Mouse (Mus musculus): ENCODE data around the gene Mapk8ip1. TPM values are rescaled to one million over a fixed set of nuclear protein-coding genes. Genes with fewer than 3 reads are reported as not detected.

The Mapk8ip1 gene
- polyA plus RNA-seq, 1 experiment from 2014 or later: 49.0 TPM

DNA sequence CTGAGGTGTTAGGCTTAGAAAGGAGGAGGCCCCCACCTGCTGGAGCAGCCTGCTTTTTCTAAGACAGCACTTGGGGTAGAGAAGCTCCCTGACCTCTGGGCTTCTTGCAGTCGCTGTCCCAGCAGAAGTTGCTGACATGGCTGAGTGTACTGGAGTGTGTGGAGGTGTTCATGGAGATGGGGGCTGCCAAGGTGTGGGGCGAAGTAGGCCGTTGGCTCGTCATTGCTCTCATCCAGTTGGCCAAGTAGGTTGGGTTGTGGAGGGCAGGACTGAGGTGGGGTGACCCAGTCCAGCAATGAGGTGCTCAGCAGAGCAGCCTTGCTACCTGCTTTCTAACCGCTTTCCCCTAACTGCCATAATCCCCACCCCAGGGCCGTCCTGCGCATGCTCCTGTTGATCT, 23.7 kb downstream of the Mapk8ip1 start:
- no peak for ATAC-seq (ENCODE audit: insufficient number of reproducible peaks, insufficient read depth, low FRiP score, low TSS enrichment)
- peaks cover under 1% of the 10 kb centered on the region for H3K27me3 ChIP-seq
- H3K9me3 ChIP-seq: no peaks in the 10 kb centered on the region
- H3K4me3 ChIP-seq: no peak overlapping the region
- no peak overlapping the region for H3K9ac ChIP-seq
- no peak overlapping the region for H3K4me2 ChIP-seq (replicated peaks)
- peaks cover 15% of the 10 kb centered on the region for H3K4me1 ChIP-seq
- H3K27ac ChIP-seq: no peak overlapping the region
- H3K36me3 ChIP-seq: peaks cover 46% of the 10 kb centered on the region
- whole genome bisulfite sequencing: 90% methylated on average over 7 of the region's 7 CpGs

DNA sequence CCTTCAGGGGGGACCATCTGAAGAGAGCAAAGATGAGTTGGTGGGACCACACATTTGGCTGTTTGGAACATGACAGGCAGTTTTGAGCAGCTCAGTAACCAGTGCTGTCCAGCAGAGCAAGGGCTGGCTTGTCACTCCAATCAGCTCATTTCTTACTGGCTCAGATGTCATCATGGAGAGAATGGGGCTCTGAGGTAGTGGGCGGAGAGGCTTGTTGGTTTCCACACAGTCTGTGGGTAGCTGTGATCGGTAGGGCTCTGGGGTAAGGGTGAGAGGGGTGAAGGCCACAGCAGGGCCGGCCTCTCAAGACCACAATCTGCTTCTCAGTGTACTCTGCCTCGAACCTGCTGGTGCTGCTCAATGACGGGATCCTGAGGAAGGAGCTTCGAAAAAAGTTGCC, 24.8 kb downstream of the Mapk8ip1 start:
- Histone ChIP-seq H3K4me3 (peak overlapping the region; percentile 71), H3K27me3 (peaks cover 11% of the 10 kb centered on the region), H3K9ac (peak overlapping the region; percentile 73; the same call in 1 of the 2 replicates), H3K4me1 (peaks cover 25% of the 10 kb centered on the region), H3K36me3 (peaks cover 36% of the 10 kb centered on the region), H3K4me2 (replicated peaks) (peak overlapping the region; percentile 90), H3K9me3 (no peaks in the 10 kb centered on the region), H3K27ac (no peak overlapping the region)
- no peak for ATAC-seq (ENCODE audit: insufficient number of reproducible peaks, insufficient read depth, low FRiP score, low TSS enrichment)
- WGBS: 90% methylated on average over 6 of the region's 6 CpGs

DNA sequence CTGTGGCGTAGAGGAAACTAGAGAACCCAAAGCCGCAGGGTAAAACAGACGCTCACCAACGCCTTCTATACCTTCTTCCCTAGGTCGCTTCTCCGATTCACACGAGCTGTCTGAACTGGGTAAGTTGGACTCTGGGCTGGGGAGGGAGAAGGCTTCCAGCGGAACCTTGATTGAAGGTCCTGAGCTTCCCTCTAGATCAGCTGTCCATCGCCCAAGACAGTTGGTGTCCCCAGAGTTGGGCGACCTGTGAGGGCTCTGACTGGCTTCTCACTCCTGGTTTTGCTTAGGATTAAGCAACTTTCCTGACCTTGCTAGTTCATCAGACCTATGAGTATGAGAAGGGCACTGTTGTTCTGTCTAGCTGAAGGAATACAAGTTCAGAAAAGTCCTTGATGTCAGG, 25.3 kb downstream of the Mapk8ip1 start:
- peaks cover 31% of the 10 kb centered on the region for H3K36me3 ChIP-seq
- peaks cover 29% of the 10 kb centered on the region for H3K4me1 ChIP-seq
- H3K27me3 ChIP-seq: peaks cover 14% of the 10 kb centered on the region
- H3K27ac ChIP-seq: no peak overlapping the region
- H3K4me3 ChIP-seq: peak overlapping the region; percentile 71
- no peak for ATAC-seq (ENCODE audit: insufficient number of reproducible peaks, insufficient read depth, low FRiP score, low TSS enrichment)
- peak overlapping the region; percentile 90 for H3K4me2 ChIP-seq (replicated peaks)
- peak overlapping the region; percentile 73 for H3K9ac ChIP-seq
- WGBS: 10% methylated on average over 10 of the region's 10 CpGs
- no peaks in the 10 kb centered on the region for H3K9me3 ChIP-seq

DNA sequence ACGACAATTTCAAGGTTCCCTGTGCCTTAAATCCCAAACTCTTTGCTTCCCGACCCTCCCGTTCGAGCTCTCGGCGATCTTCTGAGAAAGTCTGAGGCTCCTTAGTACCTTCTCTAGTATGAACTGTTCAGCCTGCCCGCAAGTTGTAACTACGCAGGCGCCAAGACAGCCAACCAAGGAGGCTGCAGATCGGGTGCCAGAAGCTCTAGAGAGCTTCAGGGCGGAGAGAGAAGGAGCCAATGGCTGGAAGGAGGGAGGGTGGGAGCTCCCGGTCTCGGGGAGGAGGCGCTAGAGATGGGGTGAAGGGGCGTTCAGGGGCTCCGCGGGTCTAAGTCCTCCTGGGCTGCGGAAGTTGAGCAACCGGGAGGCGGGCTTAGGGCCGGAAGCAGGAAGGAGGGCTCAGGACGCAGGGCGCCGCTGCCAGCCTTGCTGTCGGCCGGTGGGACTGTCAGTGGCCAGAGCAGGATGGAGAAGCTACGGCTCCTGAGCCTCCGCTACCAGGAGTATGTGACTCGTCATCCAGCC, 25.9 kb downstream of the Mapk8ip1 start:
- peak overlapping the region; percentile 88 for H3K27ac ChIP-seq
- H3K4me2 ChIP-seq (replicated peaks): peak overlapping the region; percentile 90
- H3K4me3 ChIP-seq: peak overlapping the region; percentile 71
- H3K4me1 ChIP-seq: peaks cover 35% of the 10 kb centered on the region
- H3K27me3 ChIP-seq: peaks cover 21% of the 10 kb centered on the region
- peak; percentile 93 for ATAC-seq (ENCODE audit: insufficient number of reproducible peaks, insufficient read depth, low FRiP score, low TSS enrichment)
- WGBS: under 1% methylated on average over 29 of the region's 29 CpGs
- peak overlapping the region; percentile 73 for H3K9ac ChIP-seq
- peaks cover 26% of the 10 kb centered on the region for H3K36me3 ChIP-seq
- H3K9me3 ChIP-seq: no peaks in the 10 kb centered on the region

DNA sequence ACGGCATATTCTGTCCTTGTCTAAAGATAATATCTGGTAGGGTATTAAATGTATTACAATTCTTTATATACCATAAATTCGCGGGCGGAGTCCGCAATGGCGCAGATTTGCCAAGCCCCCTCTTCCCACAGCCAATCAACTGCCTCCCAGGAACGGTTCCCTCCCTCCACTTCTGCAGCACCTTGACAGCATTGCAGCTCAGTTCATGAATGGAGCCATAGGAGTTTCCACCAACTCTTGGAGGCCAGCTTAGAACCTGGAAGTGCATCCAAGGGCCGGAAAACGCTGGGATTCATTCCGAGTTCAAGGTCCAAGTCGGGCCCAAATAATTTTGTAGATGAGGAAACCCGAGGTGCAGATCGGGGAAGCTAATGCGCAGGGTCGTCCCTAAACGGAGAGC, 26.5 kb downstream of the Mapk8ip1 start, which contains the start of the genes Pex16 and Large2:
TSS of gene Pex16 (plus strand) at position 163 of the 400 bp plus-strand sequence.
TSS of gene Large2 (minus strand) at position 356 of the 400 bp plus-strand sequence.
- peak within 1 kb of the TSS; percentile 73 for H3K9ac ChIP-seq
- H3K4me3 ChIP-seq: peak within 1 kb of the TSS; percentile 71
- peaks cover 20% of the 10 kb centered on the region for H3K36me3 ChIP-seq
- no peaks in the 10 kb centered on the region for H3K9me3 ChIP-seq
- H3K4me2 ChIP-seq (replicated peaks): peak within 1 kb of the TSS; percentile 90
- 4% methylated on average over 16 of the region's 16 CpGs for WGBS
- peak within 1 kb of the TSS; percentile 88 for H3K27ac ChIP-seq
- peaks cover 39% of the 10 kb centered on the region for H3K4me1 ChIP-seq
- ATAC-seq (ENCODE audit: insufficient number of reproducible peaks, insufficient read depth, low FRiP score, low TSS enrichment): no peak
- H3K27me3 ChIP-seq: peaks cover 27% of the 10 kb centered on the region

DNA sequence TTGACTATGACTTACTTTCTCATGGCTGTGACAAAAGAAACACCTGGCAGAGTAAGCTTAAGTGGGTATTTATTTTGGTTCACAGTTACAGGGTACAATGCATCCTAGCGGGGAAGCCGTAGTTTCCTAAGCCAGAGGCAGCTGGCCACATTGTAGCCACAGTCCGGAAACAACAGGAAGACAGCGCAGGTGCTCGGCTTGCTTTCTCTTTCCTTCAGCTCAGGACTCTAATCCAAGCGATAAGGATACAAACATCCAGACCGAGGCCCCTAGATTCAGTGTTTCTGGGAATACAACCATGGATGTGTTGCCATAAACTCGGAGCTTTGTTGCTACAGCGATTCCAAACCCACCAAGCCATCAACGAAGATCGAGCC, 27.6 kb downstream of the Mapk8ip1 start:
- no peak overlapping the region for H3K4me2 ChIP-seq (replicated peaks)
- peaks cover 33% of the 10 kb centered on the region for H3K27me3 ChIP-seq
- ATAC-seq (ENCODE audit: insufficient number of reproducible peaks, insufficient read depth, low FRiP score, low TSS enrichment): no peak
- H3K36me3 ChIP-seq: peaks cover 9% of the 10 kb centered on the region; the same call in 1 of the 2 replicates
- H3K9ac ChIP-seq: no peak overlapping the region
- peak overlapping the region; percentile 60; the same call in 1 of the 2 replicates for H3K27ac ChIP-seq
- peaks cover 39% of the 10 kb centered on the region for H3K4me1 ChIP-seq
- H3K9me3 ChIP-seq: no peaks in the 10 kb centered on the region
- WGBS: 78% methylated on average over 11 of the region's 11 CpGs
- 0 out of 2 replicates have a peak overlapping the region, but pooled peaks have one; percentile 71 for H3K4me3 ChIP-seq

DNA sequence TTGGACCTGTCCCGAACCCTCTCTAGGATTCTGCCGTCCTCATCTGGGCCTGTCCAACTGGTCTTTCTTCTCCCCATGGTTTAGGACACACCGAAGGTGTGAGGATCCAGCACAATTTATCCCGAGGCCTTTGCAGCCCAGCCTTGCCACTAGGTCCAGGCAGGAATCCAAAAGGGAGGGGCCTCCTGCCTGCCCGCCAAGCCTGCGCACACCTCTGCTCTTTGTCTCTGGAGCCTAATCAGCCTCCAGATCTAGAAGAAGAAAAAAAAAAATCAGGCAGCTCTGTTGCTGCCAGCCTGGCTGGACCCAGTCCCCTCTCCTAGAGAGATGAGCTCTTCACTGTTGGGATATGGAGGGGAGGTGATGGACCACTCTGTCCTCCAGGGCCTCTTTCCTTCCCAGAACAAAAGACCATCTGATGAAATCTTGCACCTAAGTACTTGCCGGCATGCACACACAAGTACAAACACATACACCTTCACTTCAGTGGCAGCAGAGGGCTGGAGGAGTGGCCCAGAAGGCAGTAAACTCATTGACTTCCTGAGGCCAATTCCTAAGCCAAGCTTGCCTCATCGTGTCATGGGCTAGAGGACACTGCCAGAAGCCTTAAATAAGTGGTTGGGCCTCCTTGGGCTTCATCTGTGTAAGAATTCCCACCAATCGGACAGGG, 28.2 kb downstream of the Mapk8ip1 start:
- H3K4me2 ChIP-seq (replicated peaks): no peak overlapping the region
- no peak for ATAC-seq (ENCODE audit: insufficient number of reproducible peaks, insufficient read depth, low FRiP score, low TSS enrichment)
- H3K9ac ChIP-seq: no peak overlapping the region
- H3K9me3 ChIP-seq: no peaks in the 10 kb centered on the region
- peaks cover 39% of the 10 kb centered on the region for H3K4me1 ChIP-seq
- H3K27ac ChIP-seq: peak overlapping the region; percentile 60; the same call in 1 of the 2 replicates
- H3K4me3 ChIP-seq: no peak overlapping the region
- 41% methylated on average over 9 of the region's 9 CpGs for WGBS
- H3K27me3 ChIP-seq: peaks cover 33% of the 10 kb centered on the region
- H3K36me3 ChIP-seq: 0 out of 2 replicates have a peak, but pooled peaks cover 4% of the 10 kb centered on the region

DNA sequence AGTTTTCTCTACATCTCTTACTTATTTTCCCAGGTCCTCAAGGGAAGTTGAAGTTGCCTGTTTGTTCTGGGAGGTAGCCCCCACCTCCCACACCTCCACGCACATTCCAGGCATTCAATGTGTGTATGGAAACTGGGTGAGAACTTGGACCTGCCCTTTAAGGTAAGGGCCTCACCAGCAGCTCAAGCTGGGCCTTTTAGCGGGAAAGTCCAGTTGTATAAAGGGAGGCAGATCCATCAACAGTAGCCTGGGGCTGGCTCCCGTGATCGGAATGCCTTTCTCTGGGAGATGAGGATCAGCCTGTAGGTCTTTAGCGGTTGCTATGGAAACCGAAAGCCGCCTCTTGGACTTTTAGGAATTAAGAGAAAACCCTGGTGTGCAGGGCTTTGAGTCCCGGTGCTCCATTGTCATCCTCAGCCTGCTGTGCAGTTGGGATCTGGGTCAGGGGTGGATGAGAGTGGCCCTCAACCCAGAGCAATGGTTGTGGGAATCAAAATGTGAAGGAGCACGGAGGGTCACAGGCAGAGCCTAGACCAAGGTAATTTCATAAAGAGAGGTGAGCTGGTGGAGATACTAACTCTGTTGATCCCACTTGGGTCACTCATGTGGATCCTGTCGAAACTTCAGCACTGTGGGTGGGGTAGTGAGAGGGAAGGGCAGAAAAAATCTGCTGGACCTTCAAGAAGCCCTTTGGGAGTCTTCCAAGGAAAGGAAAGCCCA, 28.9 kb downstream of the Mapk8ip1 start:
- Histone ChIP-seq H3K27ac (peak overlapping the region; percentile 12; the same call in 1 of the 2 replicates), H3K27me3 (peaks cover 33% of the 10 kb centered on the region), H3K4me3 (no peak overlapping the region), H3K9ac (no peak overlapping the region), H3K36me3 (no peaks in the 10 kb centered on the region), H3K4me1 (peaks cover 39% of the 10 kb centered on the region), H3K4me2 (replicated peaks) (no peak overlapping the region), H3K9me3 (no peaks in the 10 kb centered on the region)
- 11% methylated on average over 10 of the region's 10 CpGs for WGBS
- no peak for ATAC-seq (ENCODE audit: insufficient number of reproducible peaks, insufficient read depth, low FRiP score, low TSS enrichment)

DNA sequence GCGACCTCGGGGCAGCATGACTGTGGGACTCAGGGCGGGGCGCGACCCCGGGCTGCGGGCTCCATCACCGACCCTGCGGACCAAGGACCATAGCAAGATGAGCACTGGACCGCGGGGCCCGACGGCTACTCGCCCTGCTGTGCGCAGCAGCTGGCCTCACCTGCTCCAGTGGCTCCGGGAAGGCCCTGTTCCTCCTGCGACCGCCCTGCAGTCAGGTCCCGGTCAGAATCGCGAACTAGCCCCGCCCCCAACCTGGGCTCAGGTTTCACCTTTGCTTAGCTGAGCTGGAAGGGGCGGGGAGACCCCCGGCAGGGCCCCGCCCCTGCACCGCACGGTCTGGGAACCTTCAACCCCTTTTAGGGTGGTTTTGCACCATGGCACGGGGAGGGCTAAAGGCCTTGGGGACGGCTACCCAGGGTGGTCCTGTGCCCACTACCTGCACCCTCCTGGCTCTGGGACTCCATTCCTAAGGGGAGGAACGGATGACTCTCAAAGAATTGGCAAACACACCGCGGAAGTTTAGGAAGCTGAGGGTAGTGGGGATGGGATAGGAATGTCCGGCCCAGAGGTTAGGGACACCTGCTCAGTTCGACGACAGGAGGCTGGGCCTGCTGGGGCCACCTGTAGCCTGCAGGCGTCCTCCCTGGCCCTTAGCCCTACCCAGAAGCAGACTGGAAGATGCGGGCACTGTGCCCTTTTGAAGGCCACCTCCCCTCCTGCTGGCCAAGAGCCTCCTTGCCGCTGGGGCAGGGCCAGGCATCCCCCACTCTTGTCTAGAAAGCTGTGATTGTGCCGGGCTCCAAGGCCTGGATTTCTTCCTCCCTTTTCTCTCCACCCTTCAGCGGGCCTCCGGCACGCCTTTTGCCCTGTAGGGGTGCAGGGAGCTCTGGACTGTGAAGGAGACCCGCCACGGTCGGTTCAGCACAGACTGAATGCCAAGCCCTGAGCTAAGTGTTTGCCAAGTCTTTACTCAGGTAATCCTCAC, 29.9 kb downstream of the Mapk8ip1 start:
- H3K4me1 ChIP-seq: peaks cover 35% of the 10 kb centered on the region
- H3K27ac ChIP-seq: peak overlapping the region; percentile 37; the same call in 1 of the 2 replicates
- no peaks in the 10 kb centered on the region for H3K9me3 ChIP-seq
- peaks cover 7% of the 10 kb centered on the region; the same call in 1 of the 2 replicates for H3K36me3 ChIP-seq
- H3K4me3 ChIP-seq: peak overlapping the region; percentile 43
- H3K4me2 ChIP-seq (replicated peaks): peak overlapping the region; percentile 90
- WGBS: 2% methylated on average over 45 of the region's 45 CpGs
- ATAC-seq (ENCODE audit: insufficient number of reproducible peaks, insufficient read depth, low FRiP score, low TSS enrichment): no peak
- H3K27me3 ChIP-seq: peaks cover 33% of the 10 kb centered on the region
- peak overlapping the region; percentile 52; the same call in 1 of the 2 replicates for H3K9ac ChIP-seq

DNA sequence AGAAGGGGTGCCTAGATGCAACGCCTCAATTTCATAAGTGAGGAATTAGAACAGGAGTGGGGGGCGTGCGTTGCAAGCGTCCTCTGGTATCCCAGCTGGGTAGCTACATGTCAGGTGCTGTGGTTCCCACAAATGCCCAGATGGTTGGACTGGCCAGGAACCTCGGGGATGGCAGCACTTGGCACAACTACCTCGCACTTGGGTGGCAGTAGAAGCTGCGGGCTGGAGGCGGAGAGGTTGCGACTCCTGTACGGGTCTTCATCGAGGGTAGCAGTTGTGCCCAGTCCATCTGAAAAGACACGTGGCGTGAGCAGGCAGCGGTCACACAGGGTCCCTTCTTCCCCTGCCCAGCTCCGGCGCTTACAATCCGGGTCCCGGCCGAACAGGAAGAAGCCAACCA, 30.7 kb downstream of the Mapk8ip1 start:
- H3K4me3 ChIP-seq: peak overlapping the region; percentile 43
- peaks cover 33% of the 10 kb centered on the region for H3K27me3 ChIP-seq
- peak overlapping the region; percentile 90 for H3K4me2 ChIP-seq (replicated peaks)
- no peak overlapping the region for H3K27ac ChIP-seq
- 9% methylated on average over 19 of the region's 19 CpGs for WGBS
- H3K36me3 ChIP-seq: peaks cover 10% of the 10 kb centered on the region; the same call in 1 of the 2 replicates
- H3K9ac ChIP-seq: peak overlapping the region; percentile 52; the same call in 1 of the 2 replicates
- peaks cover 30% of the 10 kb centered on the region for H3K4me1 ChIP-seq
- no peaks in the 10 kb centered on the region for H3K9me3 ChIP-seq
- ATAC-seq (ENCODE audit: insufficient number of reproducible peaks, insufficient read depth, low FRiP score, low TSS enrichment): no peak

All from embryonic facial prominence, embryonic 12.5 days (tissue).